Mouse (Mus musculus) embryonic facial prominence, embryonic 15.5 days (tissue): ENCODE results near the gene Ptprg. TPM values are rescaled to one million over a fixed set of nuclear protein-coding genes. Genes with fewer than 3 reads are reported as not detected.

Experiments used
- ATAC-seq: fragments of 200-750 bp; cut with Nextera tagmentation; 2 replicates; pipeline ENCODE4 v1.8.0; 2017; ENCODE audit warnings: low read depth, moderate TSS enrichment; ENCODE audit not compliant: insufficient number of reproducible peaks, low FRiP score, low TSS enrichment
- H3K27ac ChIP-seq: fragments of 300-500 bp; sonication (generic); replicated peaks from 2 replicates; pipeline ENCODE4 v1.5.1; 2015; ENCODE audit warnings: mild to moderate bottlenecking, inconsistent platforms
- H3K27me3 ChIP-seq: fragments of 300-500 bp; sonication (generic); 2 replicates; pipeline ENCODE4 v1.6.1; 2015; ENCODE audit warnings: inconsistent platforms
- H3K36me3 ChIP-seq: fragments of 300-500 bp; sonication (generic); 2 replicates; pipeline ENCODE4 v1.6.1; 2015; ENCODE audit warnings: mild to moderate bottlenecking, inconsistent platforms
- H3K4me1 ChIP-seq: fragments of 300-500 bp; sonication (generic); 2 replicates; pipeline ENCODE4 v1.6.1; 2015; ENCODE audit warnings: inconsistent platforms
- H3K4me2 ChIP-seq: fragments of 300-500 bp; sonication (generic); replicated peaks from 2 replicates; pipeline ENCODE4 v1.6.1; 2015; ENCODE audit warnings: mild to moderate bottlenecking, inconsistent platforms
- H3K4me3 ChIP-seq: fragments of 300-500 bp; sonication (generic); replicated peaks from 2 replicates; pipeline ENCODE4 v1.5.1; 2015; ENCODE audit warnings: mild to moderate bottlenecking, inconsistent platforms
- H3K9ac ChIP-seq: fragments of 300-500 bp; sonication (generic); 2 replicates; pipeline ENCODE4 v1.6.1; 2015; ENCODE audit warnings: inconsistent platforms
- H3K9me3 ChIP-seq: fragments of 300-500 bp; sonication (generic); replicated peaks from 2 replicates; pipeline ENCODE4 v1.6.1; 2016; ENCODE audit warnings: inconsistent platforms
- WGBS: fragments of 180-500 bp; shearing (Covaris S2); methylation state at CpG from one replicate; pipeline ENCODE4 v1.1.7; 2015; 5-methylcytosine and 5-hydroxymethylcytosine counted together
- polyA plus RNA-seq: library from polyadenylated mRNA; unstranded; fragments of >200 nt; fragmentation: Nextera tagmentation; extraction: Ambion mirVana; gene quantifications from 2 replicates; pipeline ENCODE4 v1.2.1, GENCODE M21; 2015

Ptprg gene
- polyA plus RNA-seq, 1 experiment from 2014 or later: 25.6 TPM

- no peaks in the 10 kb centered on the region for H3K27me3 ChIP-seq
- H3K36me3 ChIP-seq: no peaks in the 10 kb centered on the region
- ATAC-seq: no peak
- no peak overlapping the region for H3K4me2 ChIP-seq
- H3K4me3 ChIP-seq: no peak overlapping the region
- WGBS: 54% methylated on average over 6 of the region's 6 CpGs
- H3K9me3 ChIP-seq: no peaks in the 10 kb centered on the region
- no peak overlapping the region for H3K27ac ChIP-seq
- no peak overlapping the region for H3K9ac ChIP-seq
- peaks cover 36% of the 10 kb centered on the region for H3K4me1 ChIP-seq
These were observed 67.0 kb downstream of the Ptprg start for GRCm38 (mm10) chr14:11620314-11620713.

GRCm38 (mm10) chr14:11620962-11621568 lies 67.7 kb downstream of the Ptprg start:
- ATAC-seq: no peak
- Histone ChIP-seq H3K27me3 (no peaks in the 10 kb centered on the region), H3K36me3 (no peaks in the 10 kb centered on the region), H3K9ac (no peak overlapping the region), H3K4me2 (no peak overlapping the region), H3K27ac (no peak overlapping the region), H3K4me1 (peaks cover 36% of the 10 kb centered on the region), H3K9me3 (no peaks in the 10 kb centered on the region), H3K4me3 (no peak overlapping the region)
- 21% methylated on average over 10 of the region's 10 CpGs for WGBS

GRCm38 (mm10) chr14:11623576-11623975 lies 70.2 kb downstream of the Ptprg start:
- peaks cover 22% of the 10 kb centered on the region for H3K4me1 ChIP-seq
- H3K4me3 ChIP-seq: no peak overlapping the region
- no peaks in the 10 kb centered on the region for H3K9me3 ChIP-seq
- H3K4me2 ChIP-seq: no peak overlapping the region
- no peaks in the 10 kb centered on the region for H3K36me3 ChIP-seq
- H3K27ac ChIP-seq: no peak overlapping the region
- H3K27me3 ChIP-seq: no peaks in the 10 kb centered on the region
- no peak overlapping the region for H3K9ac ChIP-seq
- WGBS: 77% methylated on average over 4 of the region's 4 CpGs
- no peak for ATAC-seq

- no peak overlapping the region for H3K4me2 ChIP-seq
- no peak for ATAC-seq
- 49% methylated on average over 2 of the region's 2 CpGs for WGBS
- no peak overlapping the region for H3K4me3 ChIP-seq
- H3K4me1 ChIP-seq: 0 out of 2 replicates have a peak, but pooled peaks cover 7% of the 10 kb centered on the region
- H3K9ac ChIP-seq: no peak overlapping the region
- H3K27ac ChIP-seq: no peak overlapping the region
- H3K9me3 ChIP-seq: no peaks in the 10 kb centered on the region
- H3K27me3 ChIP-seq: no peaks in the 10 kb centered on the region
- no peaks in the 10 kb centered on the region for H3K36me3 ChIP-seq
These were observed 77.4 kb downstream of the Ptprg start for GRCm38 (mm10) chr14:11630736-11631135.

- Histone ChIP-seq H3K36me3 (no peaks in the 10 kb centered on the region), H3K9ac (no peak overlapping the region), H3K4me2 (no peak overlapping the region), H3K4me1 (0 out of 2 replicates have a peak, but pooled peaks cover 7% of the 10 kb centered on the region), H3K4me3 (no peak overlapping the region), H3K27me3 (no peaks in the 10 kb centered on the region), H3K9me3 (no peaks in the 10 kb centered on the region), H3K27ac (no peak overlapping the region)
- WGBS: 88% methylated on average over 4 of the region's 4 CpGs
- no peak for ATAC-seq
These were observed 78.2 kb downstream of the Ptprg start for GRCm38 (mm10) chr14:11631505-11631904.

GRCm38 (mm10) chr14:11637673-11638072 lies 84.3 kb downstream of the Ptprg start:
- ATAC-seq: no peak
- Histone ChIP-seq H3K36me3 (no peaks in the 10 kb centered on the region), H3K4me3 (no peak overlapping the region), H3K27ac (no peak overlapping the region), H3K9me3 (no peaks in the 10 kb centered on the region), H3K9ac (no peak overlapping the region), H3K4me2 (no peak overlapping the region), H3K4me1 (peaks cover 8% of the 10 kb centered on the region; the same call in 1 of the 2 replicates), H3K27me3 (no peaks in the 10 kb centered on the region)
- WGBS: 85% methylated on average over 7 of the region's 7 CpGs

- no peak overlapping the region for H3K27ac ChIP-seq
- no peak overlapping the region for H3K4me3 ChIP-seq
- no peak overlapping the region for H3K9ac ChIP-seq
- H3K9me3 ChIP-seq: no peaks in the 10 kb centered on the region
- no peaks in the 10 kb centered on the region for H3K36me3 ChIP-seq
- H3K4me2 ChIP-seq: no peak overlapping the region
- ATAC-seq: no peak
- H3K27me3 ChIP-seq: no peaks in the 10 kb centered on the region
- 80% methylated on average over 5 of the region's 5 CpGs for WGBS
- peaks cover 8% of the 10 kb centered on the region; the same call in 1 of the 2 replicates for H3K4me1 ChIP-seq
These were observed 86.0 kb downstream of the Ptprg start for GRCm38 (mm10) chr14:11639366-11639765.

GRCm38 (mm10) chr14:11640372-11640771 lies 87.0 kb downstream of the Ptprg start:
- H3K9ac ChIP-seq: no peak overlapping the region
- H3K27ac ChIP-seq: no peak overlapping the region
- H3K36me3 ChIP-seq: no peaks in the 10 kb centered on the region
- no peaks in the 10 kb centered on the region for H3K9me3 ChIP-seq
- no peak overlapping the region for H3K4me2 ChIP-seq
- peaks cover 8% of the 10 kb centered on the region; the same call in 1 of the 2 replicates for H3K4me1 ChIP-seq
- no peak for ATAC-seq
- no peak overlapping the region for H3K4me3 ChIP-seq
- no peaks in the 10 kb centered on the region for H3K27me3 ChIP-seq

GRCm38 (mm10) chr14:11640996-11641395 lies 87.7 kb downstream of the Ptprg start:
- no peaks in the 10 kb centered on the region for H3K27me3 ChIP-seq
- no peaks in the 10 kb centered on the region for H3K9me3 ChIP-seq
- H3K27ac ChIP-seq: no peak overlapping the region
- ATAC-seq: no peak
- WGBS: 69% methylated on average over 3 of the region's 3 CpGs
- H3K4me2 ChIP-seq: no peak overlapping the region
- H3K9ac ChIP-seq: no peak overlapping the region
- H3K4me1 ChIP-seq: peaks cover 8% of the 10 kb centered on the region; the same call in 1 of the 2 replicates
- H3K4me3 ChIP-seq: no peak overlapping the region
- no peaks in the 10 kb centered on the region for H3K36me3 ChIP-seq

- WGBS: 89% methylated on average over 1 of the region's 1 CpGs
- H3K36me3 ChIP-seq: no peaks in the 10 kb centered on the region
- no peak overlapping the region for H3K4me3 ChIP-seq
- no peaks in the 10 kb centered on the region for H3K9me3 ChIP-seq
- ATAC-seq: no peak
- no peak overlapping the region for H3K4me2 ChIP-seq
- H3K27me3 ChIP-seq: no peaks in the 10 kb centered on the region
- peaks cover 8% of the 10 kb centered on the region; the same call in 1 of the 2 replicates for H3K4me1 ChIP-seq
- no peak overlapping the region for H3K27ac ChIP-seq
- no peak overlapping the region for H3K9ac ChIP-seq
These were observed 89.6 kb downstream of the Ptprg start for GRCm38 (mm10) chr14:11642977-11643376.

- Histone ChIP-seq H3K9ac (no peak overlapping the region), H3K4me2 (no peak overlapping the region), H3K4me3 (no peak overlapping the region), H3K27me3 (no peaks in the 10 kb centered on the region), H3K4me1 (peaks cover 9% of the 10 kb centered on the region), H3K36me3 (no peaks in the 10 kb centered on the region), H3K9me3 (no peaks in the 10 kb centered on the region), H3K27ac (no peak overlapping the region)
- no peak for ATAC-seq
- 31% methylated on average over 6 of the region's 6 CpGs for WGBS
These were observed 104.0 kb downstream of the Ptprg start for GRCm38 (mm10) chr14:11657374-11657773.

- no peak for ATAC-seq
- Histone ChIP-seq H3K4me1 (peaks cover 27% of the 10 kb centered on the region; the same call in 1 of the 2 replicates), H3K9me3 (no peaks in the 10 kb centered on the region), H3K4me3 (no peak overlapping the region), H3K27ac (no peak overlapping the region), H3K36me3 (no peaks in the 10 kb centered on the region), H3K4me2 (no peak overlapping the region), H3K9ac (no peak overlapping the region), H3K27me3 (no peaks in the 10 kb centered on the region)
- WGBS: 24% methylated on average over 11 of the region's 11 CpGs
These were observed 110.4 kb downstream of the Ptprg start for GRCm38 (mm10) chr14:11663661-11664215.
